Mouse (Mus musculus) gastrocnemius, postnatal 10 days (tissue): ENCODE measurements at regions not wholly inside any gene's neighbourhood (a gene's known extent, or its start where the extent isn't known, plus 50 kb on each side); places are given as distances from the start of the nearest gene placed in this dataset.

Experiments used
- DNase-seq: peaks from one replicate; pipeline ENCODE4 v3.0.0; 2021; ENCODE audit warnings: mixed read lengths

DNA sequence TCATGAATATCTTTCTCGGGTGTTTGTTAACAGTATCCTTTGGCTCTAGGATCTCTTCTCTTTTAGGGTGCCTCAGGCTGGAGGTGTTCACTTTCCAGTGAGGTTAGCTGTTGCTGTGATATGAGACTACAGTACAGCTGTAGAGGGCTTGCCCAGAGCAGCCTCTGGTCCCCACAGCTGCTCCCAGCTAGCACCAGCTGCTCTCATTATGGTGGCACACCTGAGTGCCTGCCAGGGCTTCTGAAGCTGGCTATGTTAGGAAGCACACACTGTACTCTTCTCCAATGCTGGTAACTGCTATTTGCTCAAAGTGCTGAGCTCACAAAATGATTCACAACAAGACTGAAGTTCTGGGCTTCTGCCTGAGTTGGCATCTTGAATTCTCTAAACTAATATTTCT is 154.7 kb downstream of the Foxo1 start:
- no peak for DNase-seq

DNA sequence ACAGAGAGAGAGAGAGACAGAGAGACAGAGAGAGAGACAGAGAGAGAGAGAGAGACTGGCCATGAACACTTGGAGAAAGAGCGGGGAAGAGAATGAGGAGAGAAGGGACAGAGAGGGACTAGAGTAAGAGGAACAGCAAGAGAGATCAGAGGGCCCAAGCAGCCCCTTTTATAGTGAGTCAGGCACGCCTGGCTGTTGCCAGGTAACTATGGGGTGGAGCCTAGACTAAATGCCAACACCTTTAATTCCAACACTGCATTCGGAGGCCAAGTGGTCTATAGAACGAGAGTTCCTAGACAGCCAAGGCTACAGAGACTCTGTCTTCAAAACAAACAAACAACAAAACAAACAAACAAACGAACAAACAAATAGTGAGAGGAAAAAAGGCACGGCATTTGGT is 148.1 kb downstream of the Foxo1 start:
- DNase-seq = no peak

DNA sequence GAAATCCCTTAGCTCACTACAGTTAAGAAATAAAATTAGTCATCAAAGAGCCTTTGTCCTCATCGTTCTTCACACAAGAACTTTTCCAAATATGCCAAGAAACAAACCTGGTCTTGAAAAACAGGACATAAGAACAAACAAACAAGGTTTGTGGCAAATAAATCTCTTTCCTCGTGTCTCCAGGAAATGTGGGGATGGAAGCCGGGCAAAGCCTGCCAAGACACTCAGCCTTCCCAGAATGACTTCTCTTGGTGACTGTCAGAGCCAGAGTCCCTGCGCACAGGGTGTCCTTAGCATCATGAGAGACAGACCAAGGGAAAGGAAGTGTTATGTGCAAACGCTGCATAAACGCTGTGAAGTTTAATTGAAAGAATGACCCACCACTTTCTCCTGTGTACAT is 147.2 kb downstream of the Foxo1 start:
- no peak for DNase-seq

DNA sequence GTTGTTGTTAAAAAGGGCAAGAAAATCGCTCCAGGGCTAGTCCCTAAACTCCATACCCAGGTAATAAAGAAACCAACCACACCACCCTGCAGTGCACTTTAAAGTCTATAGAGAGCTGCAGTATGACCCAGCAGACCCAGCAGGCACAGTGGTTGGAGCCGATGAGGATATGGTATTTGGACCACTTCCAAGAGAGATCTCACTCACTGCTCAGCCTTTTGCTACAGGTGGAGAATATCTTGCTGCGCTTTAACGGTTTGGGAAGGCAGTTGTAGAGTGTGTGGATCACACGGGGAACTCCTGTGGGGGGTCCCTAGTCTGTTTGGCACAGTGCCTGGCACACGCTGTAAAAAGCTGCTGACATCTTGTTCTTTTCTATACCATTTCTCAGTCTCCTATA is 145.9 kb downstream of the Foxo1 start:
- no peak for DNase-seq

DNA sequence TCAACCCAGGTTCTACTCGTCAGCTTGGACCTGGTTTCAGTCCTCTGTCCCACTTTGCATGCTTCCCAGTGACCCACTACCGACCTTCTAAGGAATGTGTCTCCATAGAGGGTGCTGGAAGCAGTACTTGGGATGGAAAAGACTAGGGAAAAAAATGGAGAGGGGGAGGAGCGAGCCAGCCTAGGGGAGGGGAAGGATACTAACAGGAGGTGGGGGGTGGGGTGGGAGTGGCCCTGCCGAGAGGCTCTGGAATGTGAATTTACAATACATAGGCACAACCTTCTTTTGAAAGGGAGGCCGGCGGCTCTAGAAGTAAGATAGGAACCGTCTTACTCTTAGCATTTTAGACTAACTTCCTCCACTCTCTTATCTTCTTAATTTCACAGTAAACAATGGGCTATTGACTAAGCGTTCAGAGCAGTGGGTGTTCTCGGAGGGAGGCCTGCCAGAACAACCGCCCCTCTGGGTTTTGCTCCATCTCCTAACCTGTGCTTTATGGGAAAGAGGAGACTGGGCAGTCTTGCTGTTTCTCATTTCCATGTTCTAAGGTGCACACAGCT is 145.1 kb downstream of the Foxo1 start:
- DNase-seq = no peak

DNA sequence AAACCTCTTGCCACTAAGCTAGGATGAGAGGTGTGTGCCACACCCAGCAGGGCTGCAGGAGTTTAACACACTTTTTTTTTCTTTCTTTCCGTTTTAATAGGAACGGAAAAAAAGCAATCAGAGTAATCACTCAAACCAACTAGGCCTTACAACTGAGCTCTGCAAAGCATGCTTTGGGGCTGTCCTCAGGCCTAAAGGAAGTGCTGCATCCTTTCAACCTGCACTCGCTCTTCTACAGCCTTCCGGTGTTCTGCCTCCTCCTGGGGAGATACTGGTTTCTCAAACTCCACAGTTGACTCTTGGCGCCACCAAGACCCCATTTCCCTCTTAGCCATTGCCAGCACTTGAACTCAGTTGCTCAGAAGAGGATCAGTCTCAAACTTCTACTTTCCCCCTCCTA is 143.2 kb downstream of the Foxo1 start:
- DNase-seq = no peak

DNA sequence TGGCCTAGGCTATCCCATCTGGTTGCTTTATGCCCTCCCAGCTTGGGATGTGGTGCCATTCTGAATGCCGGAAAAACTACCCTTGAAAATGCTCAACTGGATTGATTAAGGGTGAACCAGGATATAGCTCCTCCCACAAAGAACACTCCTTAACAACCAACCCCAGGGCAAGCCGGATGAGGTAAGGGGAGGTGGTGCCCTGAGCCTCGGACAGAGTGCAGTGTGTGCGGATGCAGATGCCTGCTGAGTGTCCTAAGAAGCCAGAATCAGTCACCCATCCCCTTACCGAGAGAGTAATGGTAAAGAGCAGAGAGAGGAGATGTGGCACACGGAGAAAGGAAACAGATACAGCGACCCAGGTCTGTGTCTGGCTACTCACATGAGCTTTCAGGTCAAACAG is 141.3 kb downstream of the Foxo1 start:
- no peak for DNase-seq

DNA sequence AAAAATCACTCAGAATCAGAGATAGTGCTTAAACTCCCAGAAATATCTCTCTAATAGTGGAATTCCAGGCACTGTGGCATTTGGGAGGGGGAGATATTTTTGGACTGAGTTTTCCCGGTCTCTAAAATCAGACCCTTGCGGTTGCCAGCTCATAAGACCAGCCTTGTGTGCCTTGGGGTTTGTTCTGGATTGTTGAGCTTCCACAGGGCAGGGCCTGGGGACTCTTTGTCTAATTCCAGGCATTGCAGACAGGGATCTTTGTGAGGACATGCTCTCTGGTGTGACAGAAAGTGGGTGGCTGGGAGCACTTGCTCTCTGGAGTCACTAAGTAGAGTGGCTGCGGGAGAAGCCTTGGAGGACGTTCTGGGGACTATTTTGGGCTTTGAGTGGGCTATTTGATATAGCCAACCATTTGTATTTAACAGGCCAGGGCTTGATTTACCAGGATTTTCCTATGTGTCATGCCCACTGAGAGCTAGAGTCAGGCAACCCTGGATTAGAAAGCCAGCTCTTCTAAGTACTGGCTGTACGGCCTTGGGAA is 138.7 kb downstream of the Foxo1 start:
- DNase-seq = no peak

DNA sequence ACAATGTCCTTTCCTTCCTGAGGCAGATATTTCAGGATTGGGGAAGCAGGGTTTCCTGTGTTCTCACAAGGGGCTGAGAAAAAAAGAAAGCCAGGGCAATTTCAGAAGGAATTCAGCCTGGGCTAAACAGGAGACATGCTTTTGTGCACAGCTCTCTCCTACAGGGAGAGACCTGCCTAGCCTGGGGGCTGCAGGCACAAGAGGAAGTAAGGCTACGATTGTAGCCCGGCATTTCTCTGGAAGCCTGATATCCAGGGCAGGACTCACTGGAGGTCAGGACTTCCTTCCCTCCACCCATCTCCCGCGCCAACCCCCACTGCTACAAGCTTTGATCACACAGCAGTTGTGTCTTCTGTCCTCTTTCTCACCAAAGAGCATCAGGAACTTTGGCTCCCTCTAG is 136.5 kb downstream of the Foxo1 start:
- no peak for DNase-seq

DNA sequence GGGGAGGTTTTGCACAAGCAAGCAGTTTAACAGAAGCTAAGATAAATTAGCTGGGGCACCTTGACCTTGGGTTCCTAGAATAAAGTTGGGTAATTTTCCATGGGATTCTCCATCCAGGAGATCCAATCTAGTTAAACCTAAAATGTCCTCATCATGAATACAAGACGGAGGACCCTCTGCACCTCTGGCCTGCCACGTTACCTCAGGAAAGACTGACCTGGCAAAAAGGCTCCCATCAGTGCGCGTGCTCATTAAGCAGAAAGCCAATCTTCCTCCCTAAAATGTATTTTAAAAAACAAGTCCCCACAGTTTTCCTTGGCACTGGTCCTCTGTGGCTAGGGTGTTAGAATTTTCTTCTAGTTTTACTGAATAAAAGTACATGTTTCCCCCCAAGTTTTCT is 134.9 kb downstream of the Foxo1 start:
- no peak for DNase-seq
